Mouse (Mus musculus) G1E (cell line): ENCODE results near the gene Rftn2. TPM values are rescaled to one million over a fixed set of nuclear protein-coding genes. Genes with fewer than 3 reads are reported as not detected.
A peak's percentile ranks its signal among the peaks of the same experiment; 100 is the strongest.

Experiments used
- ATAC-seq: 2 replicates; pipeline ENCODE4 v1.8.0; 2016; ENCODE audit warnings: mild to moderate bottlenecking; ENCODE audit not compliant: insufficient number of reproducible peaks, poor library complexity, low FRiP score, severe bottlenecking; ENCODE audit errors: extremely low read depth
- DNase-seq: peaks from one replicate; pipeline ENCODE4 v3.0.0; 2012; ENCODE audit warnings: low spot score
- H3K27me3 ChIP-seq: 2 replicates; pipeline ENCODE4 v1.6.1; 2012; ENCODE audit warnings: mild to moderate bottlenecking, low read length, inconsistent platforms; ENCODE audit not compliant: insufficient read depth
- H3K36me3 ChIP-seq: replicated peaks from 2 replicates; pipeline ENCODE3; 2012; ENCODE audit warnings: mild to moderate bottlenecking, inconsistent platforms
- H3K4me1 ChIP-seq: 2 replicates; pipeline ENCODE4 v1.6.1; 2012; ENCODE audit warnings: low read depth, low read length, inconsistent platforms, mixed read lengths; ENCODE audit not compliant: insufficient read depth
- H3K4me3 ChIP-seq: 2 replicates; pipeline ENCODE4 v1.5.1; 2012; ENCODE audit warnings: low read depth, mild to moderate bottlenecking, inconsistent platforms, low read length, moderate library complexity, mixed read lengths
- H3K9me3 ChIP-seq: replicated peaks from 2 replicates; pipeline ENCODE4 v1.6.1; 2012; ENCODE audit warnings: inconsistent platforms
- CTCF ChIP-seq: IDR thresholded peaks from 2 replicates; pipeline ENCODE4 v1.5.1; 2012; ENCODE audit warnings: low read depth, low read length, inconsistent platforms, mixed read lengths
- GATA1 ChIP-seq: IDR thresholded peaks from 2 replicates; pipeline ENCODE4 v1.6.1; 2012; ENCODE audit warnings: borderline replicate concordance, low read length, inconsistent platforms, mixed read lengths
- GATA2 ChIP-seq: IDR thresholded peaks from 2 replicates; pipeline ENCODE4 v1.6.1; 2012; ENCODE audit warnings: low read depth, low read length, inconsistent platforms, borderline replicate concordance
- POLR2AphosphoS5 ChIP-seq: IDR thresholded peaks from 2 replicates; pipeline ENCODE4 v1.6.1; 2012; ENCODE audit warnings: low read depth, low read length, inconsistent platforms; ENCODE audit not compliant: insufficient replicate concordance
- TAL1 ChIP-seq: conservative IDR thresholded peaks from 2 replicates; pipeline ENCODE4 v1.6.1; 2012; ENCODE audit warnings: low read depth, low read length, inconsistent platforms, mixed read lengths
- polyA plus RNA-seq: library from polyadenylated mRNA; stranded (reverse); fragments of >175 nt; gene quantifications from 2 replicates; pipeline ENCODE4 v1.2.3, GENCODE M21; 2012
- total RNA-seq, 2 experiments: library from RNA; stranded (forward) in 1 of 2; stranded (reverse) in 1 of 2; fragments of 200-1000 nt in 1 of 2; fragments of >200 nt in 1 of 2; fragmentation: Nextera tagmentation in 1 of 2; gene quantifications; 2 replicates each; pipeline ENCODE4 v1.2.3; 2014 to 2017

The Rftn2 gene
- total RNA-seq (2014; fragmentation: Nextera tagmentation) (1.6 and 2.5 TPM in 2 replicates), total RNA-seq (2017) (1.7 and 3.2 TPM in 2 replicates), polyA plus RNA-seq (0.02 and 0.08 TPM in 2 replicates)

DNA sequence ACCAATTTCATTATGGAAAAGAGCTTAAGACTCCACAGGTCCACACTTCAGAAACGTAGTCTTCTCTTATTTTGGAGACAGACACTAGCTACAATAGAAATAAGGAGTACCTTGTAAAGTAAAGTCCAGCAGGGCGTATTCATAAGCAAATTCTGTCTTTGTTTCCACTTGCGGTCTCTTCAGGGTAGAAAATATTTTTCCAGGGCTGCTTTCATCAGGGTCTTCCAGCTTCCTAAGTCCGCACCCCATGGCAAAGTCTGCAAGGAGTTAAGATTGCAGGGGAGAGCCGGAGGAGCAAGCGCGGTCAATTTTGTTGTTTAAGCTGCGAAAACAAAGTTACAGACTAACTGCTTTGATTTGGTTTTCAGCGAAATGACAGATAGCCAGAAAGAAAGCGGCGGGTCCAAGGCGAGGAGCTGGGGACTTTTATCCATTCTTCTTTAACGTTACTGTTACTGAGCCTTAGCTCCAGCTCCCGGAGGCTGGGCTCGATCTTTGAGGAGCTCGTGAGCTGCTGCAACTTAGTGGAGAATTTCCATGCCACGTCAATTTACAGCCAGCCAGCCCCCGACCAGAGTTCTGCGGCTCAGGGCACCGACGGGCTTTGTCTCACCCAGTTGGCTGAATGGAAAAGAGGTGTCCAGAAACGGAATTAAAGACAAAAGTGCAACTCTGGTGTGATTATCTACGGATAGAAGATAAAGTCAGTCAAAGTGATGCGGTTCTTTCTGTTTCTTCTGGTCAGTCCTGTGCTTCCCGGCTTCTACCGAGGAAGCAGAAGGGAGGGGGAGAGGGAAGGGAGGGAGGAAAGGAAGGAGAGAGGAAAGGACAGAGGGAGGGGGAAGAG lies at the start of gene Rftn2:
Gene Rftn2, minus strand, starts transcription at position 772 of the 847 bp plus-strand sequence.
- H3K9me3 ChIP-seq, result no peaks in the 10 kb centered on the region
- peaks cover 27% of the 10 kb centered on the region for H3K27me3 ChIP-seq
- H3K4me1 ChIP-seq, result no peaks in the 10 kb centered on the region; the same call in 1 of the 2 replicates
- H3K4me3 ChIP-seq, result no peak within 1 kb of the TSS
- DNase-seq (no peak), ATAC-seq (no peak)
- no peaks in the 10 kb centered on the region for H3K36me3 ChIP-seq
- TF ChIP-seq GATA1, result no peak
- TF ChIP-seq GATA2, result no peak
- TF ChIP-seq TAL1, result no peak
- no peak for TF ChIP-seq POLR2AphosphoS5
- TF ChIP-seq CTCF, result no peak

GRCm38 (mm10) chr1:55265447-55265846 lies 38.9 kb upstream of the Rftn2 start:
- Histone ChIP-seq H3K27me3 (peaks cover 2% of the 10 kb centered on the region; the same call in 1 of the 2 replicates), H3K36me3 (no peaks in the 10 kb centered on the region), H3K4me1 (no peaks in the 10 kb centered on the region), H3K4me3 (no peak overlapping the region), H3K9me3 (no peaks in the 10 kb centered on the region)
- TF ChIP-seq TAL1, result no peak
- TF ChIP-seq POLR2AphosphoS5, result no peak
- no peak for TF ChIP-seq CTCF
- no peak for TF ChIP-seq GATA1
- no peak for TF ChIP-seq GATA2
- no peak for DNase-seq
- ATAC-seq, result peak; percentile 19; the same call in 1 of the 2 replicates

DNA sequence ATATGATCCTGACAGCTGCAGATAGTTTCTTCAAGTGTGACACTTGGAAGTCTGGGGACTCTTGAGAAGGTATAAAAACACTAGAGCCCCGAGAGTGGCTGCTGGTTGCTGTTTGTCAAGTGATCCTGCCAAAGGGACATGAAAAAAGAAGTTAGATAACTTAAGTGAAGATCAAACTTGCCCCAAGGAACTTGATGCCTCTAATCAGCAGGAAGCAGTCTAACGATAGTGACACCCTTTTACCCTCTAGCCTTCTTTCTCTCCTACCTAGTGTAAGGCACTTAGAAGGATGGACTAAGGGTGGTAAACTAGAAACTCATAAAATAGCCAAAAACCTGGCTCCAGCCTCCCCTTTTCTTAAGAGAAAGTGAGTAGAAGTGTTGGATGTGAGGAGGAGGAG lies 37.8 kb upstream of the Rftn2 start:
- no peak; the same call in 1 of the 2 replicates for ATAC-seq
- no peaks in the 10 kb centered on the region for H3K36me3 ChIP-seq
- no peak for DNase-seq
- H3K4me1 ChIP-seq, result no peaks in the 10 kb centered on the region
- TF ChIP-seq GATA2 (no peak), POLR2AphosphoS5 (no peak), CTCF (no peak), GATA1 (no peak)
- peaks cover 2% of the 10 kb centered on the region; the same call in 1 of the 2 replicates for H3K27me3 ChIP-seq
- no peak overlapping the region for H3K4me3 ChIP-seq
- no peaks in the 10 kb centered on the region for H3K9me3 ChIP-seq

DNA sequence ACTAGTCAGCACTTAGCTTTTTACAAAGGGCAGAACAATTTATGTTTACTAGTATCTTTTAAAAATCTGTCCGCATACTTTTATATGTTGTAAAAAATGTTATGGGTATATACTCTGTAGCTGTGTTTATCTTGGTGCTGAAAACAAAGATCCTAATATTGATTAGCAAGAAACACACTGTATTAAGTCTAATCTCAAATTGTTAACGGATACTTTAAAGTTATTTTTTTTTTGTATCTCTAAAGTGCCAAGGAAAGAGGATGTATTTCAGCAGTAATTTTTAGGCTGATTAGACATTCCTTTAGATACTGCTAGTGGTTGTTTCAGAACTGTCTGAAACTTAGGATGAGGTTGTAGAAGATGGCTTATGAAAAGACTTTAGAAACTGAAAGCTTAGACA lies 19.8 kb upstream of the Rftn2 start:
- H3K9me3 ChIP-seq, result no peaks in the 10 kb centered on the region
- no peak overlapping the region for H3K4me3 ChIP-seq
- H3K4me1 ChIP-seq, result peaks cover 20% of the 10 kb centered on the region
- TF ChIP-seq POLR2AphosphoS5 (no peak), GATA1 (no peak), CTCF (no peak), TAL1 (no peak), GATA2 (no peak)
- no peaks in the 10 kb centered on the region for H3K27me3 ChIP-seq
- H3K36me3 ChIP-seq, result peaks cover 26% of the 10 kb centered on the region
- no peak for DNase-seq
- ATAC-seq, result no peak

DNA sequence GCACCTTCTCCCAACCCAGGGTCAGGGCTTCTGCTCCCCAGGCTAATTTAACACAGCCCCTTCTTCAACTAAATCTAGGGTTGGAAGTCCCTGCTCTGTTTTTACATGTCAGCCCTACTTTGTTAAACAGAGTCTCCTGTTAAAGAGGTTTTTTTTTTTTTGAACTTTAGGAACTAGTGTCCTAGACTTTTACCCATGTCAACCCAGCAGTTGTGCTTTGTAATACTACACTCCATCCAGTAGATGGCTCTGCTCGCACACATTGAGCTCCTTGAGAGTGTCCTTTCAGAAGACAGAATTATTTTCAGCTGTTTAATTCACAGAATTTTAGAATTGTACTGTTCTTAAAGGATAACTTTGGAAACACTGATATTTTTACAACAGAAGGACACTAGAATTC lies 12.7 kb upstream of the Rftn2 start:
- Histone ChIP-seq H3K27me3 (peaks cover 2% of the 10 kb centered on the region; the same call in 1 of the 2 replicates), H3K36me3 (peaks cover 44% of the 10 kb centered on the region), H3K4me3 (peak overlapping the region; percentile 86; the same call in 1 of the 2 replicates), H3K4me1 (peaks cover 58% of the 10 kb centered on the region), H3K9me3 (no peaks in the 10 kb centered on the region)
- ATAC-seq, result peak; percentile 38; the same call in 1 of the 2 replicates
- peak; percentile 30 for DNase-seq
- TF ChIP-seq CTCF (peak; percentile 64), POLR2AphosphoS5 (no peak)

- Histone ChIP-seq H3K4me3 (peak overlapping the region; percentile 86), H3K9me3 (no peaks in the 10 kb centered on the region), H3K36me3 (peaks cover 40% of the 10 kb centered on the region), H3K27me3 (peaks cover 2% of the 10 kb centered on the region), H3K4me1 (peaks cover 58% of the 10 kb centered on the region)
- DNase-seq (no peak), ATAC-seq (no peak)
- no peak for TF ChIP-seq CTCF
- no peak for TF ChIP-seq TAL1
- no peak for TF ChIP-seq GATA2
- no peak for TF ChIP-seq POLR2AphosphoS5
- TF ChIP-seq GATA1, result no peak
These were observed 11.9 kb upstream of the Rftn2 start for GRCm38 (mm10) chr1:55238496-55238895.
